Mouse (Mus musculus) brain, embryonic 14.5 days (tissue): ENCODE data around the gene Vars.

Experiments used
- CTCF ChIP-seq: fragments of 200-500 bp; IDR thresholded peaks from 2 replicates; pipeline ENCODE4 v1.5.1; 2012; ENCODE audit warnings: inconsistent platforms, mild to moderate bottlenecking, moderate library complexity, borderline replicate concordance; ENCODE audit not compliant: insufficient read depth, insufficient read length; ENCODE audit errors: extremely low read depth
- POLR2A ChIP-seq: fragments of 200-500 bp; IDR thresholded peaks from 2 replicates; pipeline ENCODE4 v1.6.1; 2012; ENCODE audit warnings: mild to moderate bottlenecking, inconsistent platforms, borderline replicate concordance; ENCODE audit not compliant: poor library complexity, insufficient read depth, insufficient read length, severe bottlenecking; ENCODE audit errors: extremely low read depth

GRCm38 (mm10) chr17:35060737-35061297 lies 60.0 kb downstream of the Vars start:
- TF ChIP-seq CTCF (no peak), POLR2A (no peak)
